Mouse (Mus musculus) MEL (cell line): ENCODE measurements at regions not wholly inside any gene's neighbourhood (a gene's known extent, or its start where the extent isn't known, plus 50 kb on each side); places are given as distances from the start of the nearest gene placed in this dataset.

Experiments
- DNase-seq: peaks from one replicate; pipeline ENCODE4 v3.0.0; 2011; ENCODE audit warnings: low read depth, low spot score
- H3K27ac ChIP-seq: 2 replicates; pipeline ENCODE4 v1.5.1; 2012; ENCODE audit warnings: low read depth, mild to moderate bottlenecking, control low read depth, low read length, moderate library complexity; ENCODE audit not compliant: control insufficient read depth
- H3K27me3 ChIP-seq, 2 experiments: fragments of 150-350 bp in 1 of 2; sonication (generic) in 1 of 2; 2 replicates each; pipeline ENCODE4 v1.6.1; 2012; ENCODE audit warnings: low read length in 2 of 2, mild to moderate bottlenecking in 2 of 2, improper control_type of control experiment in 1 of 2, moderate library complexity in 1 of 2; ENCODE audit not compliant: insufficient read depth in 2 of 2, control insufficient read depth in 1 of 2
- H3K36me3 ChIP-seq, 2 experiments: 2 replicates each; pipeline ENCODE4 v1.6.1; 2012 to 2014; ENCODE audit warnings: low read length in 2 of 2, improper control_type of control experiment in 1 of 2, inconsistent platforms in 1 of 2, mild to moderate bottlenecking in 1 of 2; ENCODE audit not compliant: insufficient read depth in 2 of 2, control insufficient read depth in 1 of 2
- H3K4me1 ChIP-seq, 2 experiments: fragments of 150-350 bp in 1 of 2; sonication (generic) in 1 of 2; 2 replicates each; pipeline ENCODE4 v1.6.1; 2012; ENCODE audit warnings: low read length in 2 of 2, improper control_type of control experiment in 1 of 2, mild to moderate bottlenecking in 1 of 2; ENCODE audit not compliant: insufficient read depth in 2 of 2, control insufficient read depth in 1 of 2
- H3K4me3 ChIP-seq, 2 experiments: fragments of 150-350 bp in 1 of 2; sonication (generic) in 1 of 2; 2 replicates each; pipeline ENCODE4 v1.5.1; 2012; ENCODE audit warnings: low read depth in 2 of 2, low read length in 2 of 2, mild to moderate bottlenecking in 2 of 2, moderate library complexity in 2 of 2, control low read depth in 1 of 2, improper control_type of control experiment in 1 of 2; ENCODE audit not compliant: control insufficient read depth in 1 of 2, insufficient read depth in 1 of 2
- H3K79me2 ChIP-seq: 2 replicates; pipeline ENCODE4 v1.6.1; 2012; ENCODE audit warnings: mild to moderate bottlenecking, low read length, moderate library complexity; ENCODE audit not compliant: control insufficient read depth, poor library complexity, insufficient read depth
- H3K9ac ChIP-seq: 2 replicates; pipeline ENCODE4 v1.6.1; 2012; ENCODE audit warnings: low read depth, mild to moderate bottlenecking, control low read depth, low read length, moderate library complexity; ENCODE audit not compliant: control insufficient read depth, poor library complexity, severe bottlenecking
- H3K9me3 ChIP-seq: fragments of 150-350 bp; sonication (generic); replicated peaks from 2 replicates; pipeline ENCODE4 v1.6.1; 2012; ENCODE audit warnings: mild to moderate bottlenecking, low read length, improper control_type of control experiment, moderate library complexity; ENCODE audit not compliant: insufficient read depth
- BHLHE40 ChIP-seq: IDR thresholded peaks from 2 replicates; pipeline ENCODE4 v1.6.1; 2012; ENCODE audit warnings: low read depth, mild to moderate bottlenecking, inconsistent platforms, low read length, improper control_type of control experiment, borderline replicate concordance
- CHD1 ChIP-seq: IDR thresholded peaks from 2 replicates; pipeline ENCODE4 v1.6.1; 2012; ENCODE audit warnings: low read depth, mild to moderate bottlenecking, inconsistent platforms, low read length, improper control_type of control experiment
- CHD2 ChIP-seq: IDR thresholded peaks from 2 replicates; pipeline ENCODE4 v1.6.1; 2011; ENCODE audit warnings: low read length, improper control_type of control experiment
- CTCF ChIP-seq, 3 experiments: IDR thresholded peaks in 2 of 3; conservative IDR thresholded peaks in 1 of 3; 2 replicates each; pipeline ENCODE4 v1.5.1; 2011 to 2012; ENCODE audit warnings: low read length in 3 of 3, low read depth in 2 of 3, mild to moderate bottlenecking in 2 of 3, improper control_type of control experiment in 1 of 3, inconsistent platforms in 1 of 3, mixed read lengths in 1 of 3, moderate library complexity in 1 of 3; ENCODE audit not compliant: control insufficient read depth in 1 of 3, insufficient read depth in 1 of 3, poor library complexity in 1 of 3, severe bottlenecking in 1 of 3
- E2F4 ChIP-seq: IDR thresholded peaks from 2 replicates; pipeline ENCODE4 v1.6.1; 2011; ENCODE audit warnings: low read depth, low read length, improper control_type of control experiment, borderline replicate concordance
- GATA1 ChIP-seq: IDR thresholded peaks from 2 replicates; pipeline ENCODE4 v1.6.1; 2011; ENCODE audit warnings: low read depth, low read length, improper control_type of control experiment
- HCFC1 ChIP-seq: IDR thresholded peaks from 2 replicates; pipeline ENCODE4 v1.6.1; 2012; ENCODE audit warnings: low read depth, mild to moderate bottlenecking, inconsistent platforms, low read length, improper control_type of control experiment, moderate library complexity
- JUND ChIP-seq: IDR thresholded peaks from 2 replicates; pipeline ENCODE4 v1.6.1; 2011; ENCODE audit warnings: low read depth, mild to moderate bottlenecking, improper control_type of control experiment, low read length
- MAFK ChIP-seq: IDR thresholded peaks from 2 replicates; pipeline ENCODE4 v1.6.1; 2011; ENCODE audit warnings: low read depth, mild to moderate bottlenecking, low read length, improper control_type of control experiment, borderline replicate concordance
- MAX ChIP-seq: IDR thresholded peaks from 2 replicates; pipeline ENCODE4 v1.6.1; 2011; ENCODE audit warnings: low read length, improper control_type of control experiment
- MXI1 ChIP-seq: IDR thresholded peaks from 2 replicates; pipeline ENCODE4 v1.6.1; 2011; ENCODE audit warnings: mild to moderate bottlenecking, low read depth, low read length, improper control_type of control experiment
- MYC ChIP-seq: IDR thresholded peaks from 2 replicates; pipeline ENCODE4 v1.6.1; 2011; ENCODE audit warnings: low read depth, mild to moderate bottlenecking, low read length, improper control_type of control experiment, moderate library complexity
- POLR2A ChIP-seq, 2 experiments: IDR thresholded peaks; 2 replicates each; pipeline ENCODE4 v1.6.1; 2011 to 2012; ENCODE audit warnings: low read length in 2 of 2, mild to moderate bottlenecking in 2 of 2, control low read depth in 1 of 2, improper control_type of control experiment in 1 of 2, low read depth in 1 of 2, moderate library complexity in 1 of 2; ENCODE audit not compliant: control insufficient read depth in 1 of 2, insufficient read depth in 1 of 2, poor library complexity in 1 of 2
- POLR2AphosphoS2 ChIP-seq: IDR thresholded peaks from 2 replicates; pipeline ENCODE4 v1.6.1; 2011; ENCODE audit warnings: low read length, improper control_type of control experiment
- SIN3A ChIP-seq: IDR thresholded peaks from 2 replicates; pipeline ENCODE4 v1.6.1; 2012; ENCODE audit warnings: low read length, improper control_type of control experiment, inconsistent platforms
- SMC3 ChIP-seq: IDR thresholded peaks from 2 replicates; pipeline ENCODE4 v1.6.1; 2011; ENCODE audit warnings: low read depth, low read length, improper control_type of control experiment
- ZC3H11A ChIP-seq: IDR thresholded peaks from 2 replicates; pipeline ENCODE4 v1.6.1; 2012; ENCODE audit warnings: low read depth, mild to moderate bottlenecking, inconsistent platforms, low read length, improper control_type of control experiment
- ZKSCAN1 ChIP-seq: IDR thresholded peaks from 2 replicates; pipeline ENCODE4 v1.6.1; 2012; ENCODE audit warnings: low read depth, mild to moderate bottlenecking, inconsistent platforms, low read length, improper control_type of control experiment, moderate library complexity
- ZMIZ1 ChIP-seq: IDR thresholded peaks from 2 replicates; pipeline ENCODE4 v1.6.1; 2012; ENCODE audit warnings: low read depth, mild to moderate bottlenecking, inconsistent platforms, low read length, improper control_type of control experiment, moderate library complexity

GRCm38 (mm10) chr15:33825435-33826088 is 532.1 kb downstream of the 9430069I07Rik start:
- TF ChIP-seq ZKSCAN1: no peak
- no peak for TF ChIP-seq ZC3H11A
- TF ChIP-seq MAFK: no peak
- TF ChIP-seq MAX: no peak
- TF ChIP-seq BHLHE40: no peak
- no peak for TF ChIP-seq ZMIZ1
- no peak for TF ChIP-seq MXI1
- TF ChIP-seq MYC: no peak
- TF ChIP-seq GATA1: no peak
- TF ChIP-seq POLR2A (IDR thresholded peaks at IDR 0.05; ENCODE audit: control insufficient read depth in 1 of 2, insufficient read depth in 1 of 2, low read depth in 1 of 2, low read length in 2 of 2, poor library complexity in 1 of 2): no peak
- TF ChIP-seq JUND: no peak
- TF ChIP-seq CHD2: no peak
- TF ChIP-seq E2F4: no peak
- TF ChIP-seq POLR2AphosphoS2: no peak
- TF ChIP-seq, all 39 proteins: peak for 0
- Histone ChIP-seq H3K79me2 (no peaks in the 10 kb centered on the region), H3K36me3 (no peaks in the 10 kb centered on the region), H3K9ac (no peak overlapping the region), H3K9me3 (no peaks in the 10 kb centered on the region), H3K4me1 (no peaks in the 10 kb centered on the region), H3K27ac (no peak overlapping the region), H3K27me3 (no peaks in the 10 kb centered on the region), H3K4me3 (no peak overlapping the region)
- no peak for DNase-seq

- Histone ChIP-seq H3K27ac (no peak overlapping the region), H3K36me3 (no peaks in the 10 kb centered on the region), H3K79me2 (no peaks in the 10 kb centered on the region), H3K4me3 (no peak overlapping the region), H3K9me3 (no peaks in the 10 kb centered on the region), H3K4me1 (no peaks in the 10 kb centered on the region), H3K27me3 (no peaks in the 10 kb centered on the region), H3K9ac (no peak overlapping the region)
- TF ChIP-seq ZC3H11A (no peak), SIN3A (no peak), HCFC1 (no peak), CHD1 (no peak), CTCF (IDR thresholded peaks at IDR 0.05 in 2 of 3, conservative IDR thresholded peaks at IDR 0.05 in 1 of 3; ENCODE audit: control insufficient read depth in 1 of 3, insufficient read depth in 1 of 3, low read depth in 2 of 3, low read length in 3 of 3, poor library complexity in 1 of 3, severe bottlenecking in 1 of 3) (no peak), GATA1 (no peak), CHD2 (no peak), BHLHE40 (no peak), SMC3 (no peak), POLR2A (IDR thresholded peaks at IDR 0.05; ENCODE audit: control insufficient read depth in 1 of 2, insufficient read depth in 1 of 2, low read depth in 1 of 2, low read length in 2 of 2, poor library complexity in 1 of 2) (no peak), POLR2AphosphoS2 (no peak), E2F4 (no peak), ZMIZ1 (no peak)
- DNase-seq: no peak
Observed at GRCm38 (mm10) chr15:33824826-33825225, 532.8 kb downstream of the 9430069I07Rik start.
